1 mouse cellular context compared by ENCODE assay signal in the genomic region with DNA sequence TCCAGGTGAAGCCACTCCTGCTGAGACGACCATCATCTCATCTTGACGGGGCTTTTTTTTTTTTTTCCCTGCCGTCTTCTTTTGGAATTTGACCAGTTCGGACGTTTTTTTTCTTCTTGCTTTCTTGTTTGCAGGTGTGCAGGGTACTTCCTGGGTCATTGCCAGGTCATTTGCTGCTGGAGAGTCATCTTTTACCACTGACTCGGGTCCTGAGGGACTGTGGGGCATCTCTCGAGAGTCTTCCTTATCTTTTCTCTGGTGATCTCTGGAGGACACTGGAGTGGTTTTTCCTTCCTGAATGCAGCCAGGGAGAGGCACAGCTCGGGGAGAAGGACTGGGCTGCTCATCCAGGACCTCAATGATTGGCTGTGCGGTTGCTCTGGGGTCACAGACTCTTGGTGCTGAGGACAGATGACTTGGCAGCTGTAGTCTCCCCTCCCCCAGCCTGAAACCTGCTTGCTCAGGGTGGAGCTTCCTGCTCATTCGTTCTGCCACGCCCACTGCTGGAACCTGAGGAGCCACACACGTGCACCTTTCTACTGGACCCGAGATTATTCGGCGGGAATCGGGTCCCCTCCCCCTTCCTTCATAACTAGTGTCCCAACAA.
A peak's percentile ranks its signal among the peaks of the same experiment; 100 is the strongest.
TF ChIP-seq lines count a peak whose summit lies in the region.

No protein-coding gene starts in this region.

TF ChIP-seq in CH12.LX, 34 proteins besides CTCF, POLR2A, EP300 and RAD21:
- TF ChIP-seq ZNF384 (IDR thresholded peaks at IDR 0.05; ENCODE audit: low read depth, low read length) (peak; percentile 80), ELF1 (IDR thresholded peaks at IDR 0.05; ENCODE audit: low read depth, low read length) (peak; percentile 67; the same call in 1 of the 2 replicates), CHD2 (IDR thresholded peaks at IDR 0.05; ENCODE audit: low read length) (0 out of 2 replicates have a peak, but pooled peaks have one; percentile 39), TCF12 (IDR thresholded peaks at IDR 0.05; ENCODE audit: low read depth, low read length) (peak; percentile 27; the same call in 1 of the 2 replicates)
